Mouse (Mus musculus) neural tube, embryonic 11.5 days (tissue): ENCODE results near the gene Gm42878. TPM values are rescaled to one million over a fixed set of nuclear protein-coding genes. Genes with fewer than 3 reads are reported as not detected.

ENCODE experiments used
- ATAC-seq: fragments of 200-750 bp; cut with Nextera tagmentation; 2 replicates; pipeline ENCODE4 v1.8.0; 2017; ENCODE audit warnings: moderate number of reproducible peaks, mild to moderate bottlenecking, moderate TSS enrichment, moderate library complexity; ENCODE audit not compliant: insufficient read depth, low FRiP score, low TSS enrichment
- DNase-seq: peaks from one replicate; pipeline ENCODE4 v3.0.0-alpha.2; 2015; ENCODE audit warnings: low spot score
- H3K27ac ChIP-seq: fragments of 300-500 bp; sonication (generic); 2 replicates; pipeline ENCODE4 v1.5.1; 2014; ENCODE audit warnings: low read depth, mild to moderate bottlenecking, low read length
- H3K27me3 ChIP-seq: fragments of 300-500 bp; sonication (generic); 2 replicates; pipeline ENCODE4 v1.6.1; 2014; ENCODE audit warnings: mild to moderate bottlenecking, low read length, mixed read lengths; ENCODE audit not compliant: control insufficient read depth, insufficient read depth
- H3K36me3 ChIP-seq: fragments of 300-500 bp; sonication (generic); 2 replicates; pipeline ENCODE4 v1.6.1; 2014; ENCODE audit warnings: mild to moderate bottlenecking, low read length, moderate library complexity, mixed read lengths; ENCODE audit not compliant: control insufficient read depth, insufficient read depth
- H3K4me1 ChIP-seq: fragments of 300-500 bp; sonication (generic); 2 replicates; pipeline ENCODE4 v1.6.1; 2014; ENCODE audit warnings: low read length, mixed read lengths; ENCODE audit not compliant: control insufficient read depth, insufficient read depth
- H3K4me2 ChIP-seq: fragments of 300-500 bp; sonication (generic); 2 replicates; pipeline ENCODE4 v1.6.1; 2014; ENCODE audit warnings: low read depth, mild to moderate bottlenecking, moderate library complexity
- H3K4me3 ChIP-seq: fragments of 300-500 bp; sonication (generic); 2 replicates; pipeline ENCODE4 v1.5.1; 2014; ENCODE audit warnings: low read depth, low read length
- H3K9ac ChIP-seq: fragments of 300-500 bp; sonication (generic); 2 replicates; pipeline ENCODE4 v1.6.1; 2014; ENCODE audit warnings: mild to moderate bottlenecking, low read length
- H3K9me3 ChIP-seq: fragments of 300-500 bp; sonication (generic); 2 replicates; pipeline ENCODE4 v1.6.1; 2016; ENCODE audit warnings: low read length; ENCODE audit not compliant: control insufficient read depth
- WGBS: fragments of 180-500 bp; shearing (Covaris S2); extraction: QIAGEN DNeasy Blood & Tissue Kit; methylation state at CpG from one replicate; pipeline ENCODE4 v1.1.7; 2014; 5-methylcytosine and 5-hydroxymethylcytosine counted together
- polyA plus RNA-seq: library from polyadenylated mRNA; unstranded; fragments of >200 nt; fragmentation: Nextera tagmentation; extraction: Ambion mirVana; gene quantifications from 2 replicates; pipeline ENCODE4 v1.2.1, GENCODE M21; 2014

The Gm42878 gene
- not detected in 2 replicates for polyA plus RNA-seq

GRCm38 (mm10) chr5:121544910-121545792 is at the start of gene Gm42878, which contains the start of gene Adam1a:
Gene Gm42878 (minus strand): TSS chr5:121545482.
Gene Adam1a (minus strand): TSS chr5:121545482.
- Histone ChIP-seq H3K9ac (peak within 1 kb of the TSS; percentile 93), H3K27me3 (no peaks in the 10 kb centered on the region), H3K4me2 (peak within 1 kb of the TSS; percentile 93), H3K9me3 (no peaks in the 10 kb centered on the region), H3K27ac (peak within 1 kb of the TSS; percentile 95), H3K4me1 (peaks cover 7% of the 10 kb centered on the region), H3K4me3 (peak within 1 kb of the TSS; percentile 81), H3K36me3 (no peaks in the 10 kb centered on the region)
- peak; percentile 32 for ATAC-seq
- WGBS, result under 1% methylated on average over 37 of the region's 97 CpGs
- peak; percentile 54 for DNase-seq

DNA sequence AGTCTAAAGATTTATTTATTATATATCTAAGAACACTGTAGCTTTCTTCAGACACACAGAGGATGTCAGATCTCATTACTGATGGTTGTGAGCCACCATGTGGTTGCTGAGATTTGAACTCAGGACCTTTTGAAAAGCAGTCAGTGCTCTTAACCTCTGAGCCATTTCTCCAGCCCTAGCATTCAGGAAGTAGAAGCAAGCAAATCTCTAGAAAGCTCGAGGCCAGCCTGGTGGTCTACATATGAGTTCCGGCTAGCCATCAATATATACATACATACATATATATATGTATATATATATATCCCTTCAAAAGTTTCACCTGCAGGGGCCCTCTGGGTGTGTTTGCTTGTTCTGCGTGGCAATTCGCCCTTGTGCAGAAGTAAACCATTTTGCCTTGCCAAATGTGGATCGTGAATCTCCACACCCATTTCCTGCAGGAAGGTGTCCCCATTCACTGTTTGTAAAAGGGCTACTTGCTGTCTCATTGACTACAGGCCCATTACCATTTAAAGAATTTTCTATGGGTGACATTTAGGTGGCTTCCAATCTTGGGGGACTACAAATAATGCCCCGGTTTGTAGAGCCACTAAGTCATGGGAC is 49.5 kb upstream of the Gm42878 start:
- 0 out of 2 replicates have a peak, but pooled peaks cover 2% of the 10 kb centered on the region for H3K27me3 ChIP-seq
- 0 out of 2 replicates have a peak, but pooled peaks cover 8% of the 10 kb centered on the region for H3K4me1 ChIP-seq
- no peaks in the 10 kb centered on the region for H3K36me3 ChIP-seq
- ATAC-seq, result no peak
- no peak overlapping the region for H3K27ac ChIP-seq
- DNase-seq, result no peak
- no peak overlapping the region for H3K4me3 ChIP-seq
- H3K4me2 ChIP-seq, result no peak overlapping the region
- no peak overlapping the region for H3K9ac ChIP-seq
- WGBS, result 85% methylated on average over 6 of the region's 6 CpGs
- H3K9me3 ChIP-seq, result no peaks in the 10 kb centered on the region

DNA sequence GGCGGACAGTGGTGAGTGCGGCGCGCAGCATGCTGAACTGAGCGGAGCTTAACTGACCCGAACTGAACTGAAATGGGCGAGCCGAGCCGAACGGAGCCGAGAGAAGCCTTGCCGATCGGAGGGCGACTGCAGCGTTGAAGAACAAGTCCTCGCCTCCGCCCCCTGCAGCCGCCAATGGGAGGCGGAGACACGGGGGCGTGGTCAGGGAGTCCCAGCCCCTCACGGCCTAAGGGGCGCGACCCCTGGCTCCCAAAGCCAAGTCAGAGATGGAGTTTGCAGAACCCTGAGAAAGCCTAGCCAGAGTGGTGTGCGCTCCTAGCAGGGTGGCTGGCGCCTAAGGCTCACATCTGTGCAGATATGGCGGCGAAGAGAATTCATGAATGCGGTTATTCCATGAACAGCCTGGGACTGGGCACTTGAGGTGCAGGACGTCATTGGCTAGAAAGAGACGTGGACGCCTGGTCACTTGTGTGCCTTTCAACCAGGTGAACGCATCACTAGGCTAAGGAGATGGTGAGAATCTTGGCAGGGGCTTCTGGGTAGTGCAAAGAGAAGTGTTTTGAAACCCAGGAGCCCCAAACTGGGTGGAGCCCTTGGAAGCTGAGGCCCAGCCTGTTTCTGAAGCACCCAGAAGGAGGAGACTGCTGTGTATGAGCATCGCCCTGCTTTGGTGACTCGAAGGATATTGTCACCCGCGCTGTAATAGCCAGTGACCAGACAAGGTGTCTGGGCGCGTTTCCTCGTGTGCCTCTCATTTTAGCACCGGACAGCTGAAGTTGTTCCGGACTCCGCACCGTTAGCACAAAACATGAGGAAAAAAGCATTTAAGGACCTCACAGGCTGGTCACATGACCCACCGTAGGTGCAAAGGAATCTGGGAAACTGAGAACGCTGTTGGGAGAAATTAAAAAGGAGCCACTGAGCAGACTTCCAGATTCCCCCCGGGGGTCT is 48.4 kb upstream of the Gm42878 start, which contains the start of gene Aldh2:
TSS of gene Aldh2 (minus strand) at position 374 of the 951 bp plus-strand sequence.
- 0 out of 2 replicates have a peak, but pooled peaks cover 2% of the 10 kb centered on the region for H3K27me3 ChIP-seq
- 0 out of 2 replicates have a peak, but pooled peaks cover 8% of the 10 kb centered on the region for H3K4me1 ChIP-seq
- no peaks in the 10 kb centered on the region for H3K9me3 ChIP-seq
- 3% methylated on average over 47 of the region's 47 CpGs for WGBS
- no peak within 1 kb of the TSS; the same call in 1 of the 2 replicates for H3K27ac ChIP-seq
- peak within 1 kb of the TSS; percentile 72 for H3K4me3 ChIP-seq
- H3K4me2 ChIP-seq, result peak within 1 kb of the TSS; percentile 97
- H3K36me3 ChIP-seq, result no peaks in the 10 kb centered on the region
- ATAC-seq (peak; percentile 79), DNase-seq (peak; percentile 88)
- peak within 1 kb of the TSS; percentile 78 for H3K9ac ChIP-seq

DNA sequence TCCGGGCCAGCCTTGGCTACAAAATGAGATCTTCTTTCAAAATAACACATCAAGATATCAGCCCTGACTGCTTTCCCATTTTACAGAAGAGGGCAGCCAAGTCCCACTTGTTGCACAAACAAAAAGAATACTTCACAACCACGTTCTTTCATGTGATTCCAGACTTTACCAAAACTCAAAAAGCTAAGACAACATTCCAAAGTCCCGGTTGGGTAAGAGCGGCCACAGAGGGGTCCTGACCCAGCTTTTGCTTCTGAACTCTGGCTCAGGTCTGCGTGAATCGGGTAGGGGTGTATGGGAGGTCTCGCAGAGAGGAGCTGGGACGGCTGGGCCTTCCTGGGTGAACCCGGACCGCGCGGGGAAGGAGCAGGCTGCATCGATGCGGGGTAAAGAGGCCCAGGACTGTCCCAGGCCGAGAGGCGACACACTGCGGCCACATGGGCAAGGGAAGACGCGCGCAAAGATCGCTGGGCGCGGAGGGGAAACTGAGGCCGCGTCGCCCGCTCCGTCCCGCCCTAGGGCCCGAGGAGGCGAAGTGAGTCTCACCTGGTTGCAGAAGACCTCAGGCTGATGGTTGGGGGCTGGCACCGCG is 47.6 kb upstream of the Gm42878 start:
- DNase-seq (peak; percentile 30), ATAC-seq (peak; percentile 50)
- Histone ChIP-seq H3K36me3 (no peaks in the 10 kb centered on the region), H3K27ac (no peak overlapping the region), H3K27me3 (0 out of 2 replicates have a peak, but pooled peaks cover 2% of the 10 kb centered on the region), H3K4me3 (peak overlapping the region; percentile 72), H3K9me3 (no peaks in the 10 kb centered on the region), H3K4me2 (peak overlapping the region; percentile 97), H3K4me1 (0 out of 2 replicates have a peak, but pooled peaks cover 8% of the 10 kb centered on the region), H3K9ac (peak overlapping the region; percentile 78)
- 3% methylated on average over 33 of the region's 33 CpGs for WGBS

DNA sequence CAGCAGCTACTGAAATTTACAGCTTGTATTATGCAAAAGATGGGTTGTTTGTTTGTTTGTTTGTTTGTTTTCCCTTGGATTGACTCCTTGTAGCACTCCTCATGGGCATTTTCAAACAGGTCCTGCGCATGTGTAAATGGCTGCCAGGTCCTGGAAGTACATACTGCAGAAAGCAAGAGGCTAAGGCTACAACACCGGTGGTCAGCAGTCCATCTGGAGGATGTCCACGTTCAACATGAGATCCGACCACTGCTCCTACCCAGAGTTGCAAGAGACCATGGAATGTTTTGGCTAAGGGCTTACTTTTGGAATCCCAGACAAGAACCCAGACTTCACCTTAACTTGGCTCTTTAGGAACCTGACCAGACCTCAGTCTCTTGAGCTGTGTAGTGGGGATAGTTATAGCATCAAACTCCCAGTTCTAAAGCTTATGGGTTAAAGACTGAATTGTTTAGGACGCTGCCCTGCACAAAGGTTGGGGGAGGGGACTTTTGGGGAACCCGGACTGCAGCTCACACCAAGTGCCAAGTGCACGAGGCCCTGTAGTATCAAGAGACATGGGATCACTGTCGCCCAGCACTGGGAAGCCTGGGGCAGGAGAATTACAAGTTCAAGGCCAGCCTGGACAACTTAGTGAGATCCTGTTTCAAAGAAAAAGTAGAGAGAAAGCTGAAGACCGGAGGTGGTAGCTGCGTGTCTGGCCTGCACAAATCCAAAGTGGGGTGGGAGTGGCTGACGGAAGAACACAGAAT is 47.0 kb upstream of the Gm42878 start:
- WGBS, result 68% methylated on average over 11 of the region's 11 CpGs

DNA sequence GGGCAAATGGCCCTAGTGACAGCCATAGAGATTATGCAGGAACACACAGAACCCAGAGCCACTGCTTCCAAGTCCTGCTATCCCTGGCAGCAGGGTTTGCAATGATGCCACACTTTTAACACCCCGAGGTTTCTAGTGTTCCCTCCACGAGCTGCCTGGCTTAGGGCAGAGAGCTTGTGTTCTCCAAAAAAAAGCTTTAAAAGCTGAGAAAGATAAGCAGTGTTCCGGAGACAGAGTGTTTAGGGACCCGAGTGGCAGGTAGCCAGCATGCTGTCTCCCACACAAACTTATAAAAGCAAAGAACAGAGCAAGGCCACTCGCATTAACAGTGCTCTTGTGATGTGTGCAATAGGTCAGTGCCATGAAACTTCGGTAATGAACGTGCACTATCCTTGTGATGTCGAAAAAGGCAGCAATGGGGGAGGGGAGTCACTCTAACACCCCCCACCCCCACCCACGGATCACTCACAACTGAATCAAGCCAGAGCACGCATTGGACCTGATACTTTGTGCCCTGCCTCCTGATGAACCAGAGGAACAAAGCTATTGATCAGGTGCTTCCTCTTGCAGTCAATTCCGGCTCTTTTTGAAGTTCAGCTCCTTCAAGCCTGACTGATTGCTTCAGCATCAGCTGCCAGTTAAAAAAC is 46.3 kb upstream of the Gm42878 start:
- Histone ChIP-seq H3K36me3 (no peaks in the 10 kb centered on the region), H3K9me3 (no peaks in the 10 kb centered on the region), H3K4me3 (no peak overlapping the region), H3K27me3 (0 out of 2 replicates have a peak, but pooled peaks cover 2% of the 10 kb centered on the region), H3K4me2 (no peak overlapping the region), H3K4me1 (0 out of 2 replicates have a peak, but pooled peaks cover 8% of the 10 kb centered on the region), H3K27ac (no peak overlapping the region), H3K9ac (no peak overlapping the region)
- ATAC-seq (no peak), DNase-seq (no peak)
- WGBS, result 82% methylated on average over 11 of the region's 11 CpGs

More for the DNA sequence above, 47.0 kb upstream of the Gm42878 start:
- no peaks in the 10 kb centered on the region for H3K9me3 ChIP-seq
- H3K27me3 ChIP-seq, result 0 out of 2 replicates have a peak, but pooled peaks cover 2% of the 10 kb centered on the region
- H3K4me1 ChIP-seq, result 0 out of 2 replicates have a peak, but pooled peaks cover 8% of the 10 kb centered on the region
- H3K36me3 ChIP-seq, result no peaks in the 10 kb centered on the region
- H3K9ac ChIP-seq, result 0 out of 2 replicates have a peak overlapping the region, but pooled peaks have one; percentile 78
- no peak for DNase-seq
- H3K27ac ChIP-seq, result no peak overlapping the region
- H3K4me3 ChIP-seq, result peak overlapping the region; percentile 72; the same call in 1 of the 2 replicates
- no peak for ATAC-seq
- H3K4me2 ChIP-seq, result peak overlapping the region; percentile 97

GRCm38 (mm10) chr5:121589928-121590327 is 44.6 kb upstream of the Gm42878 start:
- no peaks in the 10 kb centered on the region for H3K36me3 ChIP-seq
- no peak overlapping the region for H3K4me2 ChIP-seq
- no peak for DNase-seq
- H3K27ac ChIP-seq, result no peak overlapping the region
- H3K9me3 ChIP-seq, result no peaks in the 10 kb centered on the region
- ATAC-seq, result no peak
- WGBS, result 84% methylated on average over 6 of the region's 6 CpGs
- H3K4me3 ChIP-seq, result no peak overlapping the region
- H3K27me3 ChIP-seq, result 0 out of 2 replicates have a peak, but pooled peaks cover 2% of the 10 kb centered on the region
- no peak overlapping the region for H3K9ac ChIP-seq
- H3K4me1 ChIP-seq, result 0 out of 2 replicates have a peak, but pooled peaks cover 8% of the 10 kb centered on the region
